Mouse (Mus musculus) brain, embryonic 18.5 days (tissue): ENCODE data around the gene Naa11.

ENCODE experiments used
- DNase-seq: peaks from one replicate; pipeline ENCODE4 v3.0.0-alpha.2; 2012; ENCODE audit warnings: low read depth, low spot score

The Naa11 gene

GRCm38 (mm10) chr5:97345129-97345528, 47.0 kb downstream of the Naa11 start:
- DNase-seq: no peak

- DNase-seq: no peak
Observed at GRCm38 (mm10) chr5:97344144-97344543, 48.0 kb downstream of the Naa11 start.

- no peak for DNase-seq
Observed at GRCm38 (mm10) chr5:97334794-97335193, 57.4 kb downstream of the Naa11 start.
